Mouse (Mus musculus) leukemia stem cell, adult 10-12 weeks (primary cell): ENCODE results near the gene Gon4l. TPM values are rescaled to one million over a fixed set of nuclear protein-coding genes. Genes with fewer than 3 reads are reported as not detected.

ENCODE experiments used
- polyA plus RNA-seq: library from polyadenylated mRNA; stranded (reverse); fragments of >175 nt; gene quantifications from 2 replicates; pipeline ENCODE4 v1.2.3, GENCODE M21; 2012; ENCODE audit warnings: low replicate concordance

The Gon4l gene
- 5.8 and 12.9 TPM in 2 replicates for polyA plus RNA-seq

DNA sequence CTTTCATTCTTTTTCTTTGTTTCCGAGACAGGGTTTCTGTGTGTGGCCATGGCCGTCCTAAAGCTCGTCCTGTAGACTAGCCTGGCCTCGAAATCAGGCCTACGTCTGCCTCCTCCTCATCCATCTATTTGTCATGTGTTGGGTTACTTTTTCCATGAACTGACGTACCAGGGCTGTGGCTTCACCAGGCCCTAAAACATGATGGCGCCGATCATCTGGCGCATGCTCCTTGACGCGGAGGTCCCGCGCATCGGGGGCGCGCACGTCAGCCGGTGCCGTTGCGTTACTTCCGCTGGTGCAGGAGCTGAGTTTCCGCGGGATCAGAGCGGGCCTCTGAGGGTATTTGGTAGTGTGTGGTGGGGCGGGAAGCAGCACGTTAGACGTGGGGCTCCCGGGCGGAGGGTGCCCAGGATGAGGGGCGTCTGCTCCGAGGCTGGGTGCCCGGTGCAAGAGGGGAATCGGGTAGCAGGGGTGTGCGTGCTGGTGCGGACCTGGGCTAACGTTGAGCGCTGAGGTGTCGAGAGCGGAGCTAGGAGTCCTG lies at the start of gene Gon4l:
Gene Gon4l, plus strand, starts transcription at position 281 of the 541 bp plus-strand sequence.

DNA sequence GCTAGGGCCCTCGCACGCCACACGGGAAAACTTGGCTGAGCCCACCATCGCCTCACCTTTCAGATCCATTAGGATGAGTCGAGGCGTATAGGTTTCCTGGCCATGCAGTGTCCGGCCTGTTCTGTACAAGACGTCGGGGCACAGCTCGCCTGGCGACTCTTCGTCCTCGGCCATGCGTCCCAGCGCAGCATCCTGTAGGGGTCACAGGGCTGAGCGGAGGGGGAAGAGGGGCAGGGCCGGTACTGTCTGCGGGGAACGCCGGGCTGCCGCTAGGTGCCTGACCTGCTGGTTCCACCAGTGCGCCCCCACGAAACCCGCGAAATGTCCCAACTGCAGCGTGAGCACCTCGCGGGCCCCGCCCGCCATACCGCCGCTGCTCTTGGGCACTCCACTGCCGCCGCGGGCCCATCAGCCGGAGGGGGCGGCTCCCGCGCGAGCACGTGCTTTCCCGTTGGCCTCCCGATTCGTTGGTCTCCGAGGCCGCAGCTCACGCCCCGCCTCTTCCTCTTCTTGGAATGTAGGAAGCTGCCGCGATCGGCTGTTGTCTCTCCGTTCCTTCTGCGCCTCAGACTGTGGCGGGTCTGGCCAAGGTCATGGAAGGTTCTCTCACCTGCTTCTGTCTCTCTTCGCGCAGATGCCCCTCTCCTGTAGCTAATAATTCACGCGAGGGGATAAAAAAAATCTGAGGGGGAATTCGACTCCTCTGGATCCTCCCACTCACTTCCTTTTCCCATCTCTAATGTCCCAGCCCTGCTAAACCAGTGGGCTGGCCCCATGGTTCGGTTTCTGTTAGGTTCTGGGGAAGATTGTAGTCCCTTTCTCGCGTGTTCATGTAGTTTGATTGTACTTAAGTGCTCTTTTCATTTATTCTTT lies 78.7 kb downstream of the Gon4l start, which contains the start of gene Msto1:
Gene Msto1, minus strand, starts transcription at position 489 of the 873 bp plus-strand sequence.

DNA sequence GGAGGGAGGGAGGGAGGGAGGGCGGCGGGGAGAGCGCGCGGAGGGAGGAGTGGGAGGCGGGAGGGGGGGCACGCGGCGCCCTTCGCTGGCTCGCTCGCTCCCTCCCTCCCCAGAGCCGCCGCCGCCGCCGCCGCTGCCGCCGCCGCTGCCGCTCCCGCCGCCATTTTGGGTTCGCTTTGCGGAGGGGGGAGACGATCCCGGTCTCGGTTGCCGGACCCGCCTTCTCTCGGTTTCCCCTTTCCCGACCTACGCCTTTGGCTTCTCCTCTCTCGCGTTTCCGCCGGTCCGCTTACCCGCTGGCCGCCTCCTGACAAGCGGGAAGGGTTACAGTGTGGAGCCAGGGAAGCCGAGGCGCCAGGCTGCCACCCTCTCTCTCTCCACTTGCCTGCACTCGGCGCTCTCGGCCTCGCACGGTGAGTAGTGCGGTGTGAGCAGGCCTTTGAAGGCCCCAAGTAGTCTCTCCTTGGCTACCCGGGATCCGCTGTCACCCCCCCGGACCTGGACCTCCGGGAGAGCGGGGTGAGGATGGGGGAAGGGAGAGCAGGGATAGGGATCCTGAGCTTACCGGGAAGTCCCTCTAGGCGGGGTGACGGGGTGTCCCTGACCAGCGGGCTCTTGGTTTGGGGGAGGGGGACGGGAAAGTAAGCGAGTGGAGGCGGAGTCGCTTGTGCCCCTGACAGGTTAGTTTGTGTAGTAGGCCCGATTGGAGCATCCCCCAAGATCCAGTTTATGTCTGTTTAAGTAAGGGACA lies 115.7 kb downstream of the Gon4l start, which contains the start of the genes Ash1l and Dap3:
Gene Ash1l, plus strand, starts transcription at position 47 of the 751 bp plus-strand sequence.
Gene Dap3, minus strand, starts transcription at position 606 of the 751 bp plus-strand sequence.

Other genes starting within 250 kb of the Gon4l start
- 143 and 295 TPM in 2 replicates for gene Arhgef2, start 229.3 kb upstream of the Gon4l start, polyA plus RNA-seq
- gene Rxfp4, start 182.1 kb upstream of the Gon4l start, polyA plus RNA-seq: not detected in 2 replicates
- gene Khdc4, start 149.4 kb upstream of the Gon4l start, polyA plus RNA-seq: 16.0 and 17.2 TPM in 2 replicates
- gene Rit1, start 118.4 kb upstream of the Gon4l start, polyA plus RNA-seq: 13.0 and 21.9 TPM in 2 replicates
- 0.85 and 1.5 TPM in 2 replicates for gene Syt11, start 60.1 kb upstream of the Gon4l start, polyA plus RNA-seq
- 9.5 and 15.9 TPM in 2 replicates for gene Msto1, start 78.8 kb downstream of the Gon4l start, polyA plus RNA-seq
- 2.0 and 3.8 TPM in 2 replicates for gene Ash1l, start 115.4 kb downstream of the Gon4l start, polyA plus RNA-seq
- 22.3 and 106 TPM in 2 replicates for gene Dap3, start 116.0 kb downstream of the Gon4l start, polyA plus RNA-seq